Mouse (Mus musculus) liver, embryonic 15.5 days (tissue): ENCODE measurements at regions not wholly inside any gene's neighbourhood (a gene's known extent, or its start where the extent isn't known, plus 50 kb on each side); places are given as distances from the start of the nearest gene placed in this dataset.

Experiments
- ATAC-seq: fragments of 200-750 bp; cut with Nextera tagmentation; 2 replicates; pipeline ENCODE4 v1.8.0; 2017; ENCODE audit warnings: moderate number of reproducible peaks, mild to moderate bottlenecking, moderate library complexity; ENCODE audit not compliant: insufficient read depth
- H3K27ac ChIP-seq: fragments of 300-500 bp; sonication (generic); replicated peaks from 2 replicates; pipeline ENCODE4 v1.5.1; 2015; ENCODE audit warnings: mild to moderate bottlenecking, inconsistent platforms
- H3K27me3 ChIP-seq: fragments of 300-500 bp; sonication (generic); 2 replicates; pipeline ENCODE4 v1.6.1; 2015; ENCODE audit warnings: mild to moderate bottlenecking, inconsistent platforms
- H3K36me3 ChIP-seq: fragments of 300-500 bp; sonication (generic); replicated peaks from 2 replicates; pipeline ENCODE4 v1.6.1; 2015; ENCODE audit warnings: moderate library complexity, mild to moderate bottlenecking, inconsistent platforms
- H3K4me1 ChIP-seq: fragments of 300-500 bp; sonication (generic); replicated peaks from 2 replicates; pipeline ENCODE4 v1.6.1; 2015; ENCODE audit warnings: inconsistent platforms
- H3K4me2 ChIP-seq: fragments of 300-500 bp; sonication (generic); 2 replicates; pipeline ENCODE4 v1.6.1; 2015; ENCODE audit warnings: moderate library complexity, mild to moderate bottlenecking, inconsistent platforms
- H3K4me3 ChIP-seq: fragments of 300-500 bp; sonication (generic); replicated peaks from 2 replicates; pipeline ENCODE4 v1.5.1; 2015; ENCODE audit warnings: mild to moderate bottlenecking, inconsistent platforms
- H3K9ac ChIP-seq: fragments of 300-500 bp; sonication (generic); 2 replicates; pipeline ENCODE4 v1.6.1; 2015; ENCODE audit warnings: moderate library complexity, mild to moderate bottlenecking, inconsistent platforms
- H3K9me3 ChIP-seq: fragments of 300-500 bp; sonication (generic); replicated peaks from 2 replicates; pipeline ENCODE4 v1.6.1; 2016; ENCODE audit warnings: inconsistent platforms
- WGBS: fragments of 180-500 bp; shearing (Covaris S2); methylation state at CpG from one replicate; pipeline ENCODE4 v1.1.7; 2015; ENCODE audit warnings: mixed read lengths; ENCODE audit not compliant: insufficient replicate concordance; 5-methylcytosine and 5-hydroxymethylcytosine counted together

GRCm38 (mm10) chr13:60369216-60369615, 192.1 kb upstream of the Gas1 start:
- Histone ChIP-seq H3K27me3 (no peaks in the 10 kb centered on the region), H3K36me3 (no peaks in the 10 kb centered on the region), H3K4me2 (no peak overlapping the region), H3K4me1 (no peaks in the 10 kb centered on the region), H3K4me3 (no peak overlapping the region), H3K9ac (no peak overlapping the region), H3K27ac (no peak overlapping the region), H3K9me3 (no peaks in the 10 kb centered on the region)
- 66% methylated on average over 4 of the region's 4 CpGs for WGBS
- ATAC-seq: no peak

GRCm38 (mm10) chr13:60371656-60372055, 194.5 kb upstream of the Gas1 start:
- Histone ChIP-seq H3K27me3 (no peaks in the 10 kb centered on the region), H3K36me3 (no peaks in the 10 kb centered on the region), H3K4me2 (no peak overlapping the region), H3K4me3 (no peak overlapping the region), H3K9me3 (no peaks in the 10 kb centered on the region), H3K4me1 (no peaks in the 10 kb centered on the region), H3K27ac (no peak overlapping the region), H3K9ac (no peak overlapping the region)
- ATAC-seq: no peak
- 62% methylated on average over 2 of the region's 2 CpGs for WGBS

- Histone ChIP-seq H3K4me1 (no peaks in the 10 kb centered on the region), H3K27ac (no peak overlapping the region), H3K4me3 (no peak overlapping the region), H3K9ac (no peak overlapping the region), H3K27me3 (no peaks in the 10 kb centered on the region), H3K9me3 (no peaks in the 10 kb centered on the region), H3K4me2 (no peak overlapping the region), H3K36me3 (no peaks in the 10 kb centered on the region)
- 47% methylated on average over 2 of the region's 2 CpGs for WGBS
- ATAC-seq: no peak
Measured at GRCm38 (mm10) chr13:60376705-60377104, 199.5 kb upstream of the Gas1 start.

- no peak overlapping the region for H3K9ac ChIP-seq
- no peak overlapping the region for H3K27ac ChIP-seq
- no peaks in the 10 kb centered on the region for H3K36me3 ChIP-seq
- H3K9me3 ChIP-seq: no peaks in the 10 kb centered on the region
- 67% methylated on average over 2 of the region's 2 CpGs for WGBS
- H3K4me3 ChIP-seq: no peak overlapping the region
- no peaks in the 10 kb centered on the region for H3K4me1 ChIP-seq
- H3K4me2 ChIP-seq: no peak overlapping the region
- H3K27me3 ChIP-seq: no peaks in the 10 kb centered on the region
- ATAC-seq: no peak
Measured at GRCm38 (mm10) chr13:60382855-60383254, 205.7 kb upstream of the Gas1 start.

- WGBS: 68% methylated on average over 2 of the region's 2 CpGs
Measured at GRCm38 (mm10) chr13:60398836-60399235, 202.9 kb upstream of the Dapk1 start.

GRCm38 (mm10) chr13:60400764-60401487, 200.8 kb upstream of the Dapk1 start:
- H3K4me2 ChIP-seq: no peak overlapping the region
- no peaks in the 10 kb centered on the region for H3K27me3 ChIP-seq
- no peak overlapping the region for H3K9ac ChIP-seq
- no peaks in the 10 kb centered on the region for H3K4me1 ChIP-seq
- no peaks in the 10 kb centered on the region for H3K36me3 ChIP-seq
- 65% methylated on average over 3 of the region's 3 CpGs for WGBS
- ATAC-seq: no peak
- H3K27ac ChIP-seq: no peak overlapping the region
- no peaks in the 10 kb centered on the region for H3K9me3 ChIP-seq
- H3K4me3 ChIP-seq: no peak overlapping the region

More at GRCm38 (mm10) chr13:60398836-60399235, 202.9 kb upstream of the Dapk1 start:
- Histone ChIP-seq H3K27ac (no peak overlapping the region), H3K4me2 (no peak overlapping the region), H3K4me3 (no peak overlapping the region), H3K4me1 (no peaks in the 10 kb centered on the region), H3K36me3 (no peaks in the 10 kb centered on the region), H3K9ac (no peak overlapping the region), H3K27me3 (no peaks in the 10 kb centered on the region), H3K9me3 (no peaks in the 10 kb centered on the region)
- no peak for ATAC-seq

GRCm38 (mm10) chr13:60403471-60403870, 198.3 kb upstream of the Dapk1 start:
- Histone ChIP-seq H3K27me3 (no peaks in the 10 kb centered on the region), H3K4me3 (no peak overlapping the region), H3K27ac (no peak overlapping the region), H3K4me1 (no peaks in the 10 kb centered on the region), H3K9ac (no peak overlapping the region), H3K9me3 (no peaks in the 10 kb centered on the region), H3K4me2 (no peak overlapping the region), H3K36me3 (no peaks in the 10 kb centered on the region)
- no peak for ATAC-seq
- WGBS: 75% methylated on average over 3 of the region's 3 CpGs

GRCm38 (mm10) chr13:60407344-60407743, 194.4 kb upstream of the Dapk1 start:
- Histone ChIP-seq H3K4me3 (no peak overlapping the region), H3K36me3 (no peaks in the 10 kb centered on the region), H3K9me3 (no peaks in the 10 kb centered on the region), H3K27ac (no peak overlapping the region), H3K4me1 (no peaks in the 10 kb centered on the region), H3K9ac (no peak overlapping the region), H3K4me2 (no peak overlapping the region), H3K27me3 (no peaks in the 10 kb centered on the region)
- no peak for ATAC-seq
- WGBS: 75% methylated on average over 4 of the region's 4 CpGs

- Histone ChIP-seq H3K4me2 (no peak overlapping the region), H3K36me3 (no peaks in the 10 kb centered on the region), H3K9me3 (no peaks in the 10 kb centered on the region), H3K27ac (no peak overlapping the region), H3K9ac (no peak overlapping the region), H3K4me3 (no peak overlapping the region), H3K4me1 (no peaks in the 10 kb centered on the region), H3K27me3 (no peaks in the 10 kb centered on the region)
- no peak for ATAC-seq
- WGBS: 76% methylated on average over 14 of the region's 14 CpGs
Measured at GRCm38 (mm10) chr13:60409706-60410502, 191.8 kb upstream of the Dapk1 start.

- Histone ChIP-seq H3K36me3 (no peaks in the 10 kb centered on the region), H3K27ac (no peak overlapping the region), H3K9ac (no peak overlapping the region), H3K4me3 (no peak overlapping the region), H3K9me3 (no peaks in the 10 kb centered on the region), H3K4me2 (no peak overlapping the region), H3K4me1 (no peaks in the 10 kb centered on the region), H3K27me3 (no peaks in the 10 kb centered on the region)
- ATAC-seq: no peak
- 34% methylated on average over 1 of the region's 1 CpGs for WGBS
Measured at GRCm38 (mm10) chr13:60416024-60416423, 185.7 kb upstream of the Dapk1 start.

GRCm38 (mm10) chr13:60417015-60417414, 184.7 kb upstream of the Dapk1 start:
- Histone ChIP-seq H3K9me3 (no peaks in the 10 kb centered on the region), H3K4me1 (no peaks in the 10 kb centered on the region), H3K27me3 (no peaks in the 10 kb centered on the region), H3K4me2 (no peak overlapping the region), H3K9ac (no peak overlapping the region), H3K4me3 (no peak overlapping the region), H3K27ac (no peak overlapping the region), H3K36me3 (no peaks in the 10 kb centered on the region)
- WGBS: 67% methylated on average over 8 of the region's 8 CpGs
- ATAC-seq: no peak
